In the genomic region with DNA sequence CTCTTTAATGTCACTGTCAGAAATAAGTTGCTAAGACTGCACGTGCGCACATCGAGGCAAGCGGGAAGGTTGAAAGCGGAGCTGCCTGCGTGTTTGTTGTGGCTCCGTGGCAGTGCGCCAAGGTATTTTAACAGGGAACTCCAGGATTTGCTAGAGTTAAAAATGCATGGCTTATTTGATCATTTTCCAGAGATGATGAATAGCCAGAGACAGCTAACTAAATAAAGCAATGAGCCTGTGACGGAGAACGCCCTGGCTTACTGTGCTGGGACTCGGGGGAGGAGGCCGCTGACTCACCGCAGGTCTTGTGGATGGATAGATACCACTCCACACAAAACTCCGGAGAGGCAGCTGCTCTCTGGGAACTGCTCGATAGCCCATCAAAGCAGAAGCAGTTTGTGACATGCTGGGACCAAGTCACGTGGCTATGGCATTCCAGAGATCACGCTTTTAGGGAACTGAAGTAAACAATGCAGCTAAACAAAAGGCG, we compare ENCODE assay signal across 8 mouse cellular contexts. TPM values are rescaled to one million over a fixed set of nuclear protein-coding genes. Genes with fewer than 3 reads are reported as not detected.
DNase-seq lines count a peak whose midpoint lies in the region; ATAC-seq and TF ChIP-seq lines count a peak whose summit lies in the region.

No protein-coding gene starts in this region.

- TF ChIP-seq CTCF in C2C12 (IDR thresholded peaks at IDR 0.05; ENCODE audit: control insufficient read depth, insufficient read depth, insufficient read length), result no peak

- H3K27me3 ChIP-seq in C2C12 (ENCODE audit: control insufficient read depth, insufficient read depth, insufficient read length), result peaks cover 8% of the 10 kb centered on the region
- H3K27me3 ChIP-seq in hindbrain, embryonic 15.5 days, result 0 out of 2 replicates have a peak, but pooled peaks cover 3% of the 10 kb centered on the region

- H3K79me3 ChIP-seq in C2C12 (ENCODE audit: low read depth), result no peaks in the 10 kb centered on the region

- no peak overlapping the region for H3K27ac ChIP-seq in hindbrain, embryonic 15.5 days (replicated peaks)

- H3K4me3 ChIP-seq in C2C12 (ENCODE audit: insufficient read depth, poor library complexity, severe bottlenecking), result no peak overlapping the region
- H3K4me3 ChIP-seq in hindbrain, embryonic 15.5 days, result no peak overlapping the region

- H3K4me2 ChIP-seq in hindbrain, embryonic 15.5 days, result peak overlapping the region; percentile 38

- peak; percentile 4; the same call in 1 of the 2 replicates for ATAC-seq in hindbrain, embryonic 15.5 days (ENCODE audit: low FRiP score, low read depth)

- no peaks in the 10 kb centered on the region for H3K9me3 ChIP-seq in hindbrain, embryonic 15.5 days

- 24% methylated on average over 18 of the region's 18 CpGs for WGBS in hindbrain, embryonic 15.5 days

- no peaks in the 10 kb centered on the region for H3K36me3 ChIP-seq in C2C12 (ENCODE audit: control insufficient read depth, insufficient read depth)
- no peaks in the 10 kb centered on the region for H3K36me3 ChIP-seq in hindbrain, embryonic 15.5 days

- intact Hi-C loops in heart, postnatal 36 days (cut with DNase I), result loop anchor here (10.0 kb wide), 1 partner anchor 118 kb away; a partner anchor contains a TSS

- peaks cover 23% of the 10 kb centered on the region for H3K4me1 ChIP-seq in hindbrain, embryonic 15.5 days (replicated peaks)

- no peaks in the 10 kb centered on the region for H3K79me2 ChIP-seq in C2C12 (ENCODE audit: control insufficient read depth, insufficient read depth)

- no peak overlapping the region for H3K9ac ChIP-seq in hindbrain, embryonic 15.5 days

- H3ac ChIP-seq in C2C12 (ENCODE audit: control insufficient read depth, insufficient read length, low read depth), result no peak overlapping the region

- peak; percentile 14 to 21 for DNase-seq in heart, adult 18-20 months
- no peak for DNase-seq in heart, postnatal 36 days
- peak; percentile 74 for DNase-seq in adrenal gland, postnatal 14 days
- DNase-seq in lung, postnatal 25 days (ENCODE audit: low spot score), result peak; percentile 13
- no peak for DNase-seq in thymus, adult 18-20 months
- no peak for DNase-seq in thymus, postnatal 36 days

TF ChIP-seq in C2C12, 6 proteins besides CTCF, POLR2A, EP300 and RAD21:
- TF ChIP-seq CEBPB (IDR thresholded peaks at IDR 0.05; ENCODE audit: low read depth) (no peak), MYOD1 (IDR thresholded peaks at IDR 0.05; ENCODE audit: control insufficient read depth, insufficient read length, low read depth) (peak; percentile 83), USF1 (IDR thresholded peaks at IDR 0.05; ENCODE audit: low read depth) (peak; percentile 91), MAX (IDR thresholded peaks at IDR 0.05) (peak; percentile 39), FOSL1 (IDR thresholded peaks at IDR 0.05; ENCODE audit: insufficient read depth, low read length, poor library complexity, severe bottlenecking) (no peak), MYOG (IDR thresholded peaks at IDR 0.05; ENCODE audit: control insufficient read depth, extremely low read depth, insufficient read length) (no peak)

RNA-seq across cellular contexts. Expression of a gene that starts 30.5 kb away (rescaled TPM):
- 1 to 10 TPM; 1.7 to 1.9 TPM for total RNA-seq in heart, adult 18-20 months (2021)
- total RNA-seq in heart, postnatal 36 days (2021), result 1 to 10 TPM; 1.6 to 2.6 TPM
- polyA plus RNA-seq in C2C12 (2012; fragmentation: generic; extraction: Trizol), result 0.13 TPM
- 4.0 and 4.6 TPM in 2 replicates for total RNA-seq in adrenal gland, postnatal 14 days (2021)
- polyA plus RNA-seq in hindbrain, embryonic 15.5 days (2015; fragmentation: Nextera tagmentation; extraction: Ambion mirVana), result 0.80 and 1.4 TPM in 2 replicates

Comparison
In these comparisons a context has a peak if more than half of its experiments do, and no peak if none do; other contexts are left out.
1. DNase-seq: peak in heart, adult 18-20 months (2 of 2), adrenal gland, postnatal 14 days (single experiment) and lung, postnatal 25 days (single experiment); none in heart, postnatal 36 days (0 of 2), thymus, adult 18-20 months (0 of 2) and thymus, postnatal 36 days (0 of 2).